Mouse (Mus musculus) heart, embryonic 13.5 days (tissue): ENCODE measurements around the gene Zfp36l2. TPM values are rescaled to one million over a fixed set of nuclear protein-coding genes. Genes with fewer than 3 reads are reported as not detected.

Source experiments
- ATAC-seq: fragments of 200-750 bp; cut with Nextera tagmentation; 2 replicates; pipeline ENCODE4 v1.8.0; 2017; ENCODE audit warnings: moderate TSS enrichment; ENCODE audit not compliant: insufficient number of reproducible peaks, low FRiP score, low TSS enrichment; ENCODE audit errors: extremely low read depth
- H3K27ac ChIP-seq: fragments of 300-500 bp; sonication (generic); replicated peaks from 2 replicates; pipeline ENCODE4 v1.5.1; 2015; ENCODE audit warnings: moderate library complexity, mild to moderate bottlenecking, inconsistent platforms
- H3K27me3 ChIP-seq: fragments of 300-500 bp; sonication (generic); replicated peaks from 2 replicates; pipeline ENCODE4 v1.6.1; 2015; ENCODE audit warnings: mild to moderate bottlenecking, inconsistent platforms
- H3K36me3 ChIP-seq: fragments of 300-500 bp; sonication (generic); 2 replicates; pipeline ENCODE4 v1.6.1; 2015; ENCODE audit warnings: mild to moderate bottlenecking, inconsistent platforms
- H3K4me1 ChIP-seq: fragments of 300-500 bp; sonication (generic); 2 replicates; pipeline ENCODE4 v1.6.1; 2015; ENCODE audit warnings: inconsistent platforms
- H3K4me2 ChIP-seq: fragments of 300-500 bp; sonication (generic); 2 replicates; pipeline ENCODE4 v1.6.1; 2015; ENCODE audit warnings: inconsistent platforms, mild to moderate bottlenecking, moderate library complexity
- H3K4me3 ChIP-seq: fragments of 300-500 bp; sonication (generic); 2 replicates; pipeline ENCODE4 v1.5.1; 2015; ENCODE audit warnings: moderate library complexity, mild to moderate bottlenecking, inconsistent platforms
- H3K9ac ChIP-seq: fragments of 300-500 bp; sonication (generic); 2 replicates; pipeline ENCODE4 v1.6.1; 2015; ENCODE audit warnings: inconsistent platforms, mild to moderate bottlenecking, moderate library complexity
- H3K9me3 ChIP-seq: fragments of 300-500 bp; sonication (generic); 2 replicates; pipeline ENCODE4 v1.6.1; 2016; ENCODE audit warnings: inconsistent platforms
- WGBS: fragments of 180-500 bp; shearing (Covaris S2); methylation state at CpG from one replicate; pipeline ENCODE4 v1.1.7; 2015; ENCODE audit warnings: mixed read lengths; 5-methylcytosine and 5-hydroxymethylcytosine counted together
- polyA plus RNA-seq: library from polyadenylated mRNA; unstranded; fragments of >200 nt; fragmentation: Nextera tagmentation; extraction: Ambion mirVana; gene quantifications from 2 replicates; pipeline ENCODE4 v1.2.1, GENCODE M21; 2015

The Zfp36l2 gene
- polyA plus RNA-seq, 1 experiment from 2014 or later, result 6.2 TPM

GRCm38 (mm10) chr17:84137393-84138171 lies 50.2 kb downstream of the Zfp36l2 start:
- H3K9ac ChIP-seq, result no peak overlapping the region
- H3K4me2 ChIP-seq, result peak overlapping the region; percentile 15
- H3K27me3 ChIP-seq, result peaks cover 14% of the 10 kb centered on the region; the same call in 1 of the 2 replicates
- no peak overlapping the region for H3K4me3 ChIP-seq
- no peaks in the 10 kb centered on the region for H3K9me3 ChIP-seq
- WGBS, result 84% methylated on average over 11 of the region's 11 CpGs
- ATAC-seq, result no peak
- no peak overlapping the region for H3K27ac ChIP-seq
- H3K36me3 ChIP-seq, result no peaks in the 10 kb centered on the region
- H3K4me1 ChIP-seq, result peaks cover 52% of the 10 kb centered on the region

DNA sequence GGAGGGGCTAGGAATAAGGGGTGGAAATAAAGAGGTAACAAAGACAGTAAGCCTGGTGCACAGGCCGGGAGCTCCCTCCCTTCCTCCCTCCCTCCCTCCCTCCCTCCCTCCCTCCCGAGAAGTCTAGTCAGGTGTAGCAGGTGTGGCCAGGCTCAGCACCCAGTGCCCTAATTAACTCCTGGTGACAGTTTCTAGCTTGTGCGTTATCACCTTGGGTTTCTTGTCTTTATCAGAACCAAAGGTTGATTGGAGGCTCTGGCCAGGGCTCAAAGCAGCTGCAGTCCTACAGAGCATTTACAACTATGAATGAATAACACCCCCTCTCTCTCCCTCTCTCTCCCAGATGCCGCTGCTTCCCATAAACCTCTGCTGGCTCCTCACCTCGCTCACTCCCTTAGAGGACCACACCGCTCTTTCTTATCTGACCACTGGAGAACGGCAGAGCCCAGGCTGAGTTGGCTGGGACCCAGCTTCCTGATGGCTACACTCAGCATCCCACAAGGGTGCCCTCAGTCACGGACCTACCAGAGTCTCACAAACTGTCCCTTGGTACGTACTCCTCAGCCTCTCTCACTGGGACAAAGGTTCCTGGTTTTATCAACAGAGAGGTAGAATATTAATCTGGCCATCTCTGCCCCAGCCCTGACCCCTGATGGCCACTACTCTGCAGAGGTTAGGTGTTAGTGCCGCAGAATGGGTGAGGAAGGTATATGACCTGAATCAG lies 50.9 kb downstream of the Zfp36l2 start:
- Histone ChIP-seq H3K4me3 (no peak overlapping the region), H3K27ac (no peak overlapping the region), H3K36me3 (no peaks in the 10 kb centered on the region), H3K27me3 (peaks cover 14% of the 10 kb centered on the region; the same call in 1 of the 2 replicates), H3K4me1 (peaks cover 44% of the 10 kb centered on the region), H3K4me2 (peak overlapping the region; percentile 15), H3K9me3 (no peaks in the 10 kb centered on the region), H3K9ac (no peak overlapping the region)
- WGBS, result 20% methylated on average over 10 of the region's 10 CpGs
- 0 out of 2 replicates have a peak, but pooled peaks have one; percentile 16 for ATAC-seq

GRCm38 (mm10) chr17:84136217-84136616 lies 51.5 kb downstream of the Zfp36l2 start:
- WGBS, result 80% methylated on average over 4 of the region's 4 CpGs
- ATAC-seq, result no peak
- no peak overlapping the region for H3K9ac ChIP-seq
- peaks cover 38% of the 10 kb centered on the region for H3K4me1 ChIP-seq
- no peak overlapping the region for H3K4me3 ChIP-seq
- H3K27ac ChIP-seq, result no peak overlapping the region
- peaks cover 14% of the 10 kb centered on the region; the same call in 1 of the 2 replicates for H3K27me3 ChIP-seq
- no peaks in the 10 kb centered on the region for H3K9me3 ChIP-seq
- H3K4me2 ChIP-seq, result no peak overlapping the region
- no peaks in the 10 kb centered on the region for H3K36me3 ChIP-seq

GRCm38 (mm10) chr17:84135243-84135642 lies 52.5 kb downstream of the Zfp36l2 start:
- H3K36me3 ChIP-seq, result no peaks in the 10 kb centered on the region
- H3K27me3 ChIP-seq, result peaks cover 14% of the 10 kb centered on the region; the same call in 1 of the 2 replicates
- H3K27ac ChIP-seq, result no peak overlapping the region
- WGBS, result 68% methylated on average over 7 of the region's 7 CpGs
- H3K9me3 ChIP-seq, result no peaks in the 10 kb centered on the region
- H3K4me3 ChIP-seq, result no peak overlapping the region
- H3K4me2 ChIP-seq, result no peak overlapping the region
- no peak overlapping the region for H3K9ac ChIP-seq
- no peak for ATAC-seq
- peaks cover 28% of the 10 kb centered on the region for H3K4me1 ChIP-seq
